Mouse (Mus musculus) R1 (cell line): ENCODE data around the gene Frmd4a.
"Not testable (repeated sequence)": the region's sequence is repeated elsewhere in the genome, so short reads cannot be mapped to it uniquely, and the experiment has no call there.

Experiments used
- DNase-seq: peaks from one replicate; pipeline ENCODE4 v3.0.0-alpha.2; 2018; ENCODE audit warnings: low read depth, low spot score

Frmd4a gene

DNA sequence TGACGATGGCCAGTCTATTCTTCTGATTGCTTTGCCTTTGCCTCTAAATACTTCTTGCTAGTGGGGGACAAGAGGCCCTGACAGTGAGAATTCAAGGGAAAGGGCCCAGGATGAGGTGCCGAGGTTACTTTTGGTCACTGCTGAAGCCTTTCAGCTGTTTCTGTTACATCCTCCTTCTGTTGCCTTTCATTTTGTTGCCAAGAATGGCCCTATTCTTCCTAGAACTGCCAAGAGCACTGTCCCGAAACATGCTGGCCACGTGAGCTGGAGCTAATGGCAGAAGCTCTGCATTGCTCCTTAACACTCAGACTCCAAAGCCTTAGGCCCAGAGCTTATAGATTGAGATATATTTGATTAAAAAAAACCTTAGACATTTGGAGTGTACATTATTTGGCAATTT, 178.5 kb downstream of the Frmd4a start:
- no peak for DNase-seq

DNA sequence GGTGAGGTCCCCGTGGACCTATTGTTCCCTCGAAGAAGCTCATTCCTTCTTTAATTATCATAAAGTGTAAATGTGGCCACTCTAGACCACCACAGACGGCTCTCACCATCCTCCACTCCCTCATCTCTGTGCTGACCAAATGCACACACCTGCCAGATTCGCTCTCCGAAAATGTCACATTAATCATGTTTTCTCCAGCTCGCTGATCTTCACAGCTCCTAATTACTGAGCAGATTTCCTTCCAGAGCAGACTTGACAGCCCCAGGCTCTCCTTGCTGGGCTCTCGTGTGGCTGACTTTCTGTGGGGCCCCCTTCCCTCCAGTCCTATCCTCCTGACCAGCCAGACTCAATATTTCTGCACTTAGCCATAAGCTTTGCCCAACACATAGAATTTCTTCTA, 191.7 kb downstream of the Frmd4a start:
- DNase-seq, result no peak

DNA sequence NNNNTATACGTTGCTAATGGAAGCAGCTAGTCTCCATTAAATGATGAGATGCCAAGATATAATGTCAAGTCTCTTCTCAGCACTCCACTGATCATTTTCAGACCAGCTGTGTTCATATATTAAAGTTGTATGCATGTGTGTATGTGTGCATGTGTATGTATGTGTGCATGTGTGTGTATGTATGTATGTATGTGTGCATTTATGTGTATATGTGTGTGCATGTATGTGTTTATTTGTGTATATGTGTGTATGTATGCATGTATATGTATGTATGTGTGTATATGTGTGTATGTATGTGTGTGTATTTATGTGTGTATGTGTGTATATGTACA, 204.9 kb downstream of the Frmd4a start:
- DNase-seq, result no peak

DNA sequence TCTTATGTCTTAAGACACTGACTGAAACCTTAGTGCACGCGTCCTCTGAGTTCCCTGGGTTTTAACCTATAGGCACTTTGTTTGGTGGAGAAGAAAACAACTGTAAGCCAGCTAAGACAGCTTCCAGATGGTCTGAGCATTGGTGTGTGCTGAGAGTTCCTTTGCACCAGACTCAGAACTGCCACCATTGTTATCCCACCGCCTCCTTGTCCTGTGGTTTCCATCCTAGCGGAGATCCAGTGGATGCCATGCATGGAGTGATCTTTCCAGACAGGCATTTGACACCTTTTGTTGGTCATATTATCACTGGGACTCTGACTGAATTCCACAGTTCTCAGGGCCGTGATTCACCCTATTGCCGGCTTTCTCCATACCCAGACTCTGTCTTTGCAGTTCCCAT, 205.8 kb downstream of the Frmd4a start:
- no peak for DNase-seq

DNA sequence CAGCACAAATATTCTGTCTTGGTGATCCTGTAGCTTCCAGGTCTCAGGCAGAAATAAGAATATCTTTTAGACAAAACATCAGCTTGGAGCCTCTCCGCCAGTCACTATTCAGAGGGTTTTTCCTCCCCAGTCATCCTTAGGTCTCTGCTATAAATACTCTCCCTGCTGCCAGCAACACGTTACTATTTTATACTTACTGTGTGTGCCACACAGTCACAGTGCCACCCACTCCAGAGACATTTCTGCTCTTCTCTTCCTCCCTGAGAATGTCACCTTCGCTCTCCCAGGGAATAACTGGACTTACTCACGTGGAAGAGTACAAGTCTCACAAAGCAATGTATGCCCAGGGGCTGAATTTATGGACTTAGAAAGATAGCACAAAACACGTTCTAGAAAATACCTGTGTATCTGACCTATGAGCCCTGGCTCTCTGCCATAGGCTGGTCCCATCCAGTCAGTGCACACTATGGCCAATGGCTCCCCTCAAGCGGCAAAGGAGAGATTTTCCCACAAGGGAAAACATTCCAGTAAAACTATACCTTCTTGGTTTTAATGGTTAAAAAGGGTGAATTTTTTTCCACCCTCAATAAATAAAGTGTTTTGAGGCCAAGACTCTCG, 209.5 kb downstream of the Frmd4a start:
- no peak for DNase-seq

DNA sequence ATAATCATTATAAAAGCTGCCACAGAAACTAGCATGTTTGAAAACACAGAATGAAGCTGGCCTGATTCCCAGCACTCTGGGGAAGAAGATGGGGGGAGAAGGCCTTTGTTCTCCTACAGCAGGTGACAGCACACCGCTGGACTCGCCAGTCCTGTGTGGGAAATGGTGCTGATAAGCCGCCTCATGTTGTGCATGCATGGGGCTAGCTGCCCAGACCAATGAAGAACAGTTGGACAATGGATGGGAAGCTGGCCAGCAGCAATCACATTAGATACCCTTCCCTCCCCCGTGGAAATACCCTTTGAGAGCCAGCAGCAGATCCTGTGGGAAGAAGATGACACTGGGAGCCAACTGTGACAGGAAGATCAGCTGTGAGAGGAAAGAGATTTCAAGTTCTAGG, 210.0 kb downstream of the Frmd4a start:
- DNase-seq, result no peak

DNA sequence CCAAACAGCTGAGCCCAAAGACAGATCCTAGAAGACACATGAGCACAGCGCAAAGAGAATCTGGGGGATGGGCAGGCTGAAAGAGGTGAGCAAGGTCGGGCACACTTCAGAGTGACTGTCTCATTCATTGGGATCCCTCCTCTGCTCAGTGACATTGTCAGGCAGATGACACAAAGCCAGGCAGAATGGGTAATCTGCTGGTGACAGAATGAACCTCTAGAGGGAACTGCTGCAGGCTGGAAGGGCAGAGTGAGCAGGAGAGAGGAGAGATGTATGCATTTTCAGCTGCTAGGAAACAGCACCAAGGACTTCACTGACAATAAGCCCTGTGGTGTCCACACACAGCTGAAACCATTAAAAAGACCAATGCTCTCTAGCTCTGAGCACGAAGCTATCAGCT, 211.0 kb downstream of the Frmd4a start:
- no peak for DNase-seq

DNA sequence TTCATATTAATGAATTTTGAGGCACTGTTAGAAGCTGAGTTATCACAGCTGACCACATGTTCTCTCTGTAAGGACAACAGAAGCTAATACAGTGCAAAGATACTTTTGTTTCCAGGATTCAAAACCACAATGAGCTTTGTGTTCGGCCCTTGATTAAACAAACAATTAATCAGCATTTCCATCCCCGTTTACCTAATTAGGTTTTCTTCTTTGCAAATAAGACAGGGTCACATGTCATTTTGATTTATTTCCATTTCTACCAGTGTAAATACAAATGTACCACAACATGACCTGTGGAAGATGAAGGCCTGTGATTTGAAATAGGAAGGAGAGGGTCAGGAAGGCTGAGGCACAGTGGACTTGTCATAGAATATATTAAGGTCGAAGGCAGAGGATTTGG, 214.8 kb downstream of the Frmd4a start:
- DNase-seq, result no peak

DNA sequence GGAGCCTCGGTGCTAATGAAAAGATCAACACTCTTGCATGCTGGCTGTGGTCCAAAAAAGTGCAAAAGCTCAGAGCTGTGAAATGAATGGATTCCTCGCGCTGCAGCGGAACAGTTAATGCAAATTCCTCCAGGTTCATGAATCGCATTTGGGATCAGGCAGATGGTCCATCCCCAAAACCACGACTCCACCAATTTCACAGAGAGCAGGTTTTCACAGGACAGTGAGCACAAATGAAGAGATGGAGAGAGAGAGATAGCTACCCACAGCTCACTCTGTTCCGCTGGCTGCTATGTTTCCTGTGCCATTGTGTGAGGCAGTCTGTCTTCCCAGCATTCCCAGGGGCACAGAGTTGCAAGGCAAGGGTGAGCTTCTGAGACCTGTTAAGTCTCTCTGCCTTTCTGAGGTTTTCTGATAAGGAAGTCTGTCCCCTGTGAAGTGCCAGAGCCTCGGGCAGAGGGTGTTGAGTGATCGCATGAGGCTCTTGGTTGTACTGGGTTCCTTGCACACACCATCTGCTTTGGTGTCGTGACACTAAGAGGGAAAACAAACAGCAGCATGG, 215.3 kb downstream of the Frmd4a start:
- no peak for DNase-seq

DNA sequence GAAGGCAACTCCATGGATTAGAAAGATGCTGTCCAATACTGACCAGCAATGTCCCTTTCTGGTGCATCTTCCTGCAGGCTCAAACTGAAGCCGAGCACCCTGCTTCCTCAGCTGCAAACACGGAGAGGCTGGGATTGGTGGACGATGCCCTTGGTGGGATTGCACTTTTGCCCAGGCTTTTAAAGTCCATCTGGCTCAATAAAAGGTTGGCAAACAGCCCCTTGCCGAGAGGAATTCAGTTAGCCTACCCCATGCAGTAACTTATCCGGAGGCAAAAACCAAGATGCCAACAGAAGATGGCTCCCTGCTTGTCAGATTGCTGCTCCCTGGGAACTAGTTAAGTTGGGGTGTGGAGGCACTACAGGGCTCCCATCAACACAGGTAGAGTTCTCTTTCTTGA, 220.2 kb downstream of the Frmd4a start:
- DNase-seq, result no peak

DNA sequence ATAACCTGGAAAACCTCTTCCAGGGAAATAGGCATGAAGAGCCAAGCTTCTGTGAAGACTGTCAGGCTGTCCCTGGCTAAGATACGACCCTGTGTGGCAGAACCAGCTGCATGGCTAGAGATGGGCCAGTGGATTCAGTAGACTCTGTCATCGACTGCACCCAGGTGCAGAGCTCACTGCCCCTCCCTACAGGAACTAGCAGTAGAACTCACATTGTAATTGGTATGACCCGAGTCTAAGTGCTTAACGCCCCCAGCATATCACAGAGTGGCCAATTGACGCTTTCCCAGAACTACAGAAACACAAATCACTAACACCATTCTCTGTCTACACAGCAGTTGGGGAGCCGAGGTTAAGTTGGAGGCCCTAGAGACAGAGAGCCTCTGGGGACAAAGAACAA, 232.2 kb downstream of the Frmd4a start:
- DNase-seq, result peak; percentile 6

DNA sequence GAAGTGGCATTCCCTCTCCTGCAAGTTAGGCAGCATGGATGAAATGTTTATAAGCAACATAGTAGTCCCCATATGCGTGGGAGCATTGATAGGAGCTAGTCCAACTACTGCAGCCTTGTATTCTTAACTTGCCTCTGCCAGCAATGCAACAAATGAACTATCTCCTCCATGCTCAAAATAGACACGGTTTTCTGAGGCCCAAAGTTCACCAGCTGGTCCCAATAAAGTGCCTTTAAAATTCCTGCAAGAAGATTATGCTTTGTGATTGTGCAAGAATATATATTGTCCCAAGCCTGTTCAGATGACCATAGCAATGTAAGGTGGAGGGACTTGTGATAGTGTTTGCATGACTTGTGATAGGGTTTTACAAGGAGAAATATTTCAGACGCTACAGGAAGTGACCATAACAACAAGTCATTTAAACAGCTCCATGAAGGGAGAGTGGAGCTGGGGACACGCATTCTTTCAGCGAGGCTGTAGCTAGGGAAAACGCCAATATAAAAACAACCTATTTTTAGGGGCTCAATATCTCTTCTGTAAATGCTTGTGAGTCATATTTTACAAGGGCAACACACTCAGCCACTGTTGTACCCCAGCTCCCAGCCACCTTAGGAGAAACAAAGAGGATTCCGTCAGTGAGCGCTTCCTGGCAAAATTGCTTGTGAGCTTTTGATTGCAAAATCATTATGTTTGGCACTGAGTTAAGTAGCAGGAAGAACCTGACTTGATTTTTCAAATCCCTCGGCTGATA, 235.2 kb downstream of the Frmd4a start:
- no peak for DNase-seq

DNA sequence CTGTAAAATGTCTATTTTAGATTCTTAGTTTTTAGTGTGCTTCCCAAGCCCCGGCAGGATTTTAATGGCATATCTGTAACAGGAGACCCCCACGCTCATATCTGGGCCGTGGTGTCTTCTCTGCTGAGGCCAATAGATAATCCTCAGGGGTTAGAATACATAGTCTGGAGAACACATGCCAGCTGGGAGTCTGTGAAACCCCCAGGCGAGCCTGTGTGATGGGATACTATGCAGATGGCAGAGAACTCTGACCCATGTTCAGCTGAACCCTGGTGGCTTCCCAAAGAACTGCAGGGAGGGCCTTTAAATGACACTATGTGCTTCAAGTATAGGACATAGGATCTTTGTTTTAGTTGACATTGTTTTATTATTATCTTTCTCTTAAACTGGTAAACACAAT, 235.8 kb downstream of the Frmd4a start:
- peak; percentile 53 for DNase-seq

DNA sequence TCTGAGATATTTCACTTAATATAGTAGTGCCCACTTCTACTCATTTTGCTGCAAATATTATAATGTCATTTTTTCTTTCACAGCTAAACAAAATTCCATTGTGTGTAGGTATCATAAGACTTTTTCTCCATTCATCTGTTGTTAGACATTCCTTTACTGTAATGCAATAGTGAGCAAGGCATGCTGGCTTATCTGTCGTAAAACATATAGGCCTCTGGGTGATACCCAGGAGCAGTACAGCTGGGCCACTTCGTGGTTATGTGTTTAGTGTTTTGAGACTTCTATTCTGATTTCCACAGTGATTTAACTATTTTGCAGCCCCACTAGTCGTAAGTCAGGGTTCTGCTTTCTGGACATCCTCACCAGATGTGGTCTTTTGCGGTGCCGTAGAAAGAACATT, 236.6 kb downstream of the Frmd4a start:
- no peak for DNase-seq

DNA sequence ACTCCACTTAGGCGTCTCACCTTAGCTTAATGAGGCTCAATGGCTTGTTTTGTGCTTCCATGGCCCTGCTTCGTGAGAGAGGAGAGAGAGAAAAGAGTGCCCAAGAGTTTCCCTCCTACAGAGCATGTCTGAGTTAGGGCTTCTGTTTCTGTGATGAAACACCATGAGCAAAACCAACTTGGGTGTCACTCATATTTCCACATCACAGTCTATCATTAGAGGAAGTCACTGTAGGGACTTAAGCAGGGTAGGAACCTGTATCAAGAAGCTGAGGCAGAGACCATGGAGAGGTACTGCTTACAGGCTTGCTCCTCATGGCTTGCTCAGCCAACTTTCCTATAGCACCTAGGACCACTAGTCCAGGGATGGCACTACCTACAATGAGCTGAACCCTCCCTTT, 238.7 kb downstream of the Frmd4a start:
- DNase-seq, result no peak

DNA sequence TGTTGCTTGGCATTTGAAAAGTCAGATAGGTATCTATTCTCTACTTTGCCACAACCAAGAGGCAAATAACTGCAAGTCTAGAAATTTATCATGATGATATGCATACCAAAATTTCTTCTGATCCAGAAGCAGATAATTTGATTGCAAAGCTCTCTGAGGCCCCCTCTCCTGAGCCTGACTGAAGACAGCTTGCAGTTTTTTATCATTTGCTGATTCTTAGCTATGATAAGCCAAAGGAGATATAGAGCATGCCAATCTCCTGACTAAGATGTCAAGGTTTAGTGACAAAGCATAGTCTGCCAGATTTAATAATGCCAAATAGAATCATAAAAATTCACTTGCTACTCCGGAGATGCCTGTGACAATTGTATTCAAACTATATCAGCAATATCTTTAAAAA, 240.1 kb downstream of the Frmd4a start:
- no peak for DNase-seq

DNA sequence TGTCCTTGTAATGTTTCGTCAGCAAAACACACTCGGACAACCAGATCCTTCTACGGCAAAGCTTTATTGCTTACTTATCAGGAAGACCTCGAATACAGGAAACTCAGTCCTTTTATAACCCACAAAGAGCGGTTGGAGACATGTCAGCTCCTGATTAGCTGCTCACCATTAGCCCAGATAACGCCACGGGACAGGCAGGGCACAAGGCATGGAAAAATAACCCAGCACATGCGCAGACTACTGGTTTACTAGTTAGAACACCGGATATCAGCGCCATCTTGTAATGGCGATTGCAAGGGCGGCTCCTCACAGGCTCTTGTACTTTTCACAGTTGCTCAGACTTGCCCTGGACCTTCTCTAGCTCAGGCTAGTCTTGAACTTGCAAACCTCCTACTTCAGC, 241.3 kb downstream of the Frmd4a start:
- not testable (repeated sequence) for DNase-seq

DNA sequence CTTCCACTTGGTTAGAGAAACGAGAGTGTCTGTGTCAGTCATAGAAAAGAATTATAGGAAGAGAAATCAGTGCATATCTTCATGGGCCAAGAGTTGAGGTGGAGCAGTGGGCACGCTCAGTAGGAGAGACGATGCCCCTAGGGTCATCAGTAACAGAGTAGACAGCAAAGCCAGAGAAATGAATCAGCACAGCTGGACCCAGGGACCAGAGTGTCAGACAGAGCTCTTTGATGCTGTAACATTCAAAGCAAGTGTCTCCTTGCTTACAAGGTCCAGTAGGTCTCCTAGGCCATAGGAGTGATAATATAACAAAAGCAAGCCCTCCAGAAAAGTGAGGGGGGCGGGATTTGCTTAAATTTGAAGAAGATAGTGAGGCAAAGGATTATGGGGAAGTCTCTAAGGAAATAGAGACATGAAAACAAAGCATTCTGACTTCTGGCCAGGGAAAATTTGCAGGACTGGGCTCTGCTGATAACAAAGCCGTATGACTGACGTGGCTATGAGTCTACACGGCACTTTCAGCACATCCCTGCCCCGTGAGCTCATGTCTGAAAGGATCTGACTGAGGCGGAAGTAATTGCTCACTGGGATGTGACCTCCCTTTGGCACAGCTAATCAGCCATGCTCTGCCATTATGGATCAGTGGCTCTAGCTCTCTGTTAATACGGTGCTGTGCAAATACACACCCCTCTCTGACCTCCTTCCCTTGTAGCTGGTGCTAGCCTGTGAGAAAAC, 243.0 kb downstream of the Frmd4a start:
- DNase-seq, result no peak

DNA sequence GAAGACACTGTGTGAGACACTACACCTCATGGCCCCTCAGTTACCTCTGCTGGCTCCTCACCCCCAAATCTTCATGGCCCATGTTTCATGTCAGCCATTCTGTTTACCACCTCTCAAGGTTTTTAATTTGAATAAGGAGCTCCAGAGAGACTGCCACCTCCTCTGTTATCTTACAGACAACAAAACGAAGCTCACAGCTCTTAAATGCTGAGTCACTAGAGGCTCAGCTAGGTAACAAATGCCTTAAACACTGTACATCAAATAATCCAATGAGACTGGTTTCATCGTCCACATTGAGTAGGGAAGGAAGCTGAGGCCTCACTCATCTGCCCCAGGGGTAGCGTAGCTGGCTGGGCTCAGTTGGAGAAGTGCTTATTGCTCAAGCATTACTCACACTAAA, 245.2 kb downstream of the Frmd4a start:
- DNase-seq, result no peak

DNA sequence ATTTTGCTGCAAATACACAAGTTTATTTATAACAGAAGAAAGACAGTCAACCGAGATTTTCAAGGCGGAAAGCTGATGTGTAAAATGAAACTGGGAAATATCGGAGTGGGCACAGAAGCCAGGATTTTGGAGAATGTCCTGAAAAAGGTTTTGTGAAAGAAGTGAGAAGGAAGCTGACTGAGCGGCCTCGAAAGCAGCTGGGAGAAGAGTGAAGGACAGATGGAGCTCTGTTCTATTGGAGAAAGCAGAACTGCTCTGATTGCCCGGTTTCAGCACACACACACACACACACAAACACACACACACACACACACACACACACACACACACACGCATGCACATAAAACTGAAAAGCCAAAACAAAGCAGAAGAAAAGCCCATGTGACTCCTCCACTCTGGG, 249.9 kb downstream of the Frmd4a start:
- DNase-seq, result no peak

DNA sequence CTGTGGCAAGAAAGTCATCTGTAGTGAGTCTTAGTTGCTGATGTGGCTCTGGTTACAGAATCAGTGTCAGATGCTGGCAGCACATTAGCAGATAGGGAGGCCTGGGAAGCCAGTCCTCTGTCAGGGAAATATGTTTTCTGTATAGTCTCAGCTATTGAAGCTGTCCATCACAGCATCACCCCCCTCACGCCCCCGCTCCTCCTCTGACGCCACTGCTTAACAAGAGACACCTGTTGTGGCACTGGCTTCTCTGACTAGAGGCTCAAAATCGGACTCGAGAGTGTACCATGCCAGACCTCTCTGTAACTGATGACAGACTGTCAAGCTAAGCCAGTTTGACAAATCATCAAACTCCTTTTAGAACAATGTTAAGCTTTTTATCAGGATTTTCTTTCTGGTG, 265.3 kb downstream of the Frmd4a start:
- no peak for DNase-seq

DNA sequence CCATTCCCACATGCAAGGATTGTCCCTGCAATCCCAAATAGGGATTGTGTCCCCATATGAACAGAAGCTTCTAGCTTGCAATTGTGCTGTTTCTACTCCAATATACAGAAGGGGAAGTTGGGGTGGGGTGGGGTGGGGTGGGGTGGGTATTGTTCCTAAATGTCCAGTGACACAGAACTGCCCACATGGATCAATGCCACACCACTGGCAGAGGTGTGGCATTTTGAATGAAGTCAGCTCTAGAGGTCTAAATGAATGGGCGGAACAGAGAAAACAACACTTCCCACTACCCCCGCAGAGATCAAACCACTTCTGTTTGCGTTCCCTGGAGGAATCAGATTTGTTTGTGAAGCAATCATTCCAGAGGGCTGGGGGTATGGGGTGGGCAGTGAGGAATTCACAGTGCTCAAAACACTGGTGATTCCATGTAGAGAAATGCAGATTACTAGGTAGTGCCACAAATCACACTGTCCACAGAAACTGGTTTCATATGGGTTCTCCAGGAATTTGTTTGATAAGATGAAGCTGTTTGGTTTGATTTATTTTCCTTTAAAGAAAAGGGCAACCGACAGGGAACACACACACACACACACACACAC, 268.3 kb downstream of the Frmd4a start:
- DNase-seq, result no peak
